Mouse (Mus musculus): ENCODE results near the gene Fam129c. TPM values are rescaled to one million over a fixed set of nuclear protein-coding genes. Genes with fewer than 3 reads are reported as not detected.

Gene Fam129c
- polyA plus RNA-seq, 1 experiment, result 2.9 TPM

- TF ChIP-seq POLR2A (IDR thresholded peaks at IDR 0.05; ENCODE audit: insufficient read length, low read depth) (no peak), USF1 (IDR thresholded peaks at IDR 0.05; ENCODE audit: low read depth) (no peak), MYOG (IDR thresholded peaks at IDR 0.05; ENCODE audit: control insufficient read depth in 1 of 3, insufficient read depth in 1 of 3, insufficient read length in 2 of 3, low read depth in 2 of 3) (no peak), REST (IDR thresholded peaks at IDR 0.05; ENCODE audit: insufficient read depth, insufficient read length) (no peak), E2F4 (IDR thresholded peaks at IDR 0.05; ENCODE audit: insufficient read depth) (no peak), SRF (IDR thresholded peaks at IDR 0.05; ENCODE audit: control insufficient read depth, insufficient read length, low read depth) (no peak), TCF12 (IDR thresholded peaks at IDR 0.05; ENCODE audit: insufficient read depth, poor library complexity, severe bottlenecking) (no peak), POLR2AphosphoS2 (IDR thresholded peaks at IDR 0.05; ENCODE audit: insufficient read length, low read depth) (no peak)
- Histone ChIP-seq H3K4me2 (ENCODE audit: low read depth) (no peak overlapping the region), H3K27me3 (ENCODE audit: control insufficient read depth, insufficient read depth, insufficient read length) (no peaks in the 10 kb centered on the region), H3ac (ENCODE audit: control insufficient read depth, insufficient read length) (no peak overlapping the region), H3K36me3 (ENCODE audit: control insufficient read depth, insufficient read depth) (no peaks in the 10 kb centered on the region), H3K79me2 (ENCODE audit: control insufficient read depth, insufficient read depth) (no peaks in the 10 kb centered on the region), H3K4me3 (no peak overlapping the region)
These were observed 1.4 kb downstream of the Fam129c start for GRCm38 (mm10) chr8:71598841-71599240.

GRCm38 (mm10) chr8:71601939-71602665 is 4.7 kb downstream of the Fam129c start:
- Histone ChIP-seq H3K27me3 (ENCODE audit: control insufficient read depth, insufficient read depth, insufficient read length) (no peaks in the 10 kb centered on the region), H3K4me2 (ENCODE audit: low read depth) (no peak overlapping the region), H3K36me3 (ENCODE audit: control insufficient read depth, insufficient read depth) (no peaks in the 10 kb centered on the region), H3ac (ENCODE audit: control insufficient read depth, insufficient read length) (no peak overlapping the region), H3K79me2 (ENCODE audit: control insufficient read depth, insufficient read depth) (no peaks in the 10 kb centered on the region), H3K4me3 (no peak overlapping the region)
- TF ChIP-seq REST (IDR thresholded peaks at IDR 0.05; ENCODE audit: insufficient read depth, insufficient read length), result no peak
- no peak for TF ChIP-seq MYOG (IDR thresholded peaks at IDR 0.05; ENCODE audit: control insufficient read depth in 1 of 3, insufficient read depth in 1 of 3, insufficient read length in 2 of 3, low read depth in 2 of 3)
- TF ChIP-seq TCF12 (IDR thresholded peaks at IDR 0.05; ENCODE audit: insufficient read depth, poor library complexity, severe bottlenecking), result no peak
- no peak for TF ChIP-seq POLR2AphosphoS2 (IDR thresholded peaks at IDR 0.05; ENCODE audit: insufficient read length, low read depth)
- no peak for TF ChIP-seq MAX (IDR thresholded peaks at IDR 0.05; ENCODE audit: low read depth)
- no peak for TF ChIP-seq USF1 (IDR thresholded peaks at IDR 0.05; ENCODE audit: low read depth)
- no peak for TF ChIP-seq MYOD1 (IDR thresholded peaks at IDR 0.05; ENCODE audit: control insufficient read depth in 1 of 3, insufficient read length in 2 of 3, low read depth in 2 of 3)

- no peaks in the 10 kb centered on the region for H3K79me2 ChIP-seq (ENCODE audit: control insufficient read depth, insufficient read depth)
- H3K27me3 ChIP-seq (ENCODE audit: control insufficient read depth, insufficient read depth, insufficient read length), result no peaks in the 10 kb centered on the region
- H3ac ChIP-seq (ENCODE audit: control insufficient read depth, insufficient read length), result no peak overlapping the region
- H3K4me3 ChIP-seq, result no peak overlapping the region
- no peak for TF ChIP-seq POLR2AphosphoS2 (IDR thresholded peaks at IDR 0.05; ENCODE audit: insufficient read length, low read depth)
- TF ChIP-seq MAX (IDR thresholded peaks at IDR 0.05; ENCODE audit: low read depth), result no peak
- TF ChIP-seq REST (IDR thresholded peaks at IDR 0.05; ENCODE audit: insufficient read depth, insufficient read length), result no peak
- no peak for TF ChIP-seq TCF12 (IDR thresholded peaks at IDR 0.05; ENCODE audit: insufficient read depth, poor library complexity, severe bottlenecking)
- TF ChIP-seq POLR2A (IDR thresholded peaks at IDR 0.05; ENCODE audit: insufficient read length, low read depth), result no peak
- TF ChIP-seq SRF (IDR thresholded peaks at IDR 0.05; ENCODE audit: control insufficient read depth, insufficient read length, low read depth), result no peak
- TF ChIP-seq TCF3 (IDR thresholded peaks at IDR 0.05; ENCODE audit: insufficient read length, low read depth), result no peak
- TF ChIP-seq E2F4 (IDR thresholded peaks at IDR 0.05; ENCODE audit: insufficient read depth), result no peak
- no peak for TF ChIP-seq MYOG (IDR thresholded peaks at IDR 0.05; ENCODE audit: control insufficient read depth in 1 of 3, insufficient read depth in 1 of 3, insufficient read length in 2 of 3, low read depth in 2 of 3)
- TF ChIP-seq CEBPB (IDR thresholded peaks at IDR 0.05; ENCODE audit: insufficient read depth, poor library complexity, severe bottlenecking), result no peak
- no peak for TF ChIP-seq MYOD1 (IDR thresholded peaks at IDR 0.05; ENCODE audit: control insufficient read depth in 1 of 3, insufficient read length in 2 of 3, low read depth in 2 of 3)
- no peaks in the 10 kb centered on the region for H3K36me3 ChIP-seq (ENCODE audit: control insufficient read depth, insufficient read depth)
- H3K4me2 ChIP-seq (ENCODE audit: low read depth), result no peak overlapping the region
These were observed 5.4 kb downstream of the Fam129c start for GRCm38 (mm10) chr8:71602666-71603334.

GRCm38 (mm10) chr8:71604021-71604420 is 6.6 kb downstream of the Fam129c start:
- Histone ChIP-seq H3K27me3 (ENCODE audit: control insufficient read depth, insufficient read depth, insufficient read length) (no peaks in the 10 kb centered on the region), H3K4me3 (no peak overlapping the region), H3K79me2 (ENCODE audit: control insufficient read depth, insufficient read depth) (no peaks in the 10 kb centered on the region), H3ac (ENCODE audit: control insufficient read depth, insufficient read length) (no peak overlapping the region), H3K4me2 (ENCODE audit: low read depth) (no peak overlapping the region), H3K36me3 (ENCODE audit: control insufficient read depth, insufficient read depth) (no peaks in the 10 kb centered on the region)
- TF ChIP-seq POLR2AphosphoS2 (IDR thresholded peaks at IDR 0.05; ENCODE audit: insufficient read length, low read depth), result no peak
- no peak for TF ChIP-seq MYOD1 (IDR thresholded peaks at IDR 0.05; ENCODE audit: control insufficient read depth in 1 of 3, insufficient read length in 2 of 3, low read depth in 2 of 3)
- TF ChIP-seq SRF (IDR thresholded peaks at IDR 0.05; ENCODE audit: control insufficient read depth, insufficient read length, low read depth), result no peak
- TF ChIP-seq E2F4 (IDR thresholded peaks at IDR 0.05; ENCODE audit: insufficient read depth), result no peak
- TF ChIP-seq CEBPB (IDR thresholded peaks at IDR 0.05; ENCODE audit: insufficient read depth, poor library complexity, severe bottlenecking), result no peak
- TF ChIP-seq MAX (IDR thresholded peaks at IDR 0.05; ENCODE audit: low read depth), result no peak
- TF ChIP-seq TCF12 (IDR thresholded peaks at IDR 0.05; ENCODE audit: insufficient read depth, poor library complexity, severe bottlenecking), result no peak
- no peak for TF ChIP-seq MYOG (IDR thresholded peaks at IDR 0.05; ENCODE audit: control insufficient read depth in 1 of 3, insufficient read depth in 1 of 3, insufficient read length in 2 of 3, low read depth in 2 of 3)
- TF ChIP-seq USF1 (IDR thresholded peaks at IDR 0.05; ENCODE audit: low read depth), result no peak
